Comparison of ENCODE assay signal across 8 mouse cellular contexts in genomic region chr3:145937505-145938404, GRCm38 (mm10). TPM values are rescaled to one million over a fixed set of nuclear protein-coding genes. Genes with fewer than 3 reads are reported as not detected.
A peak's percentile ranks its signal among the peaks of the same experiment; 100 is the strongest.
DNase-seq lines count a peak whose midpoint lies in the region; ATAC-seq and TF ChIP-seq lines count a peak whose summit lies in the region.

2410004B18Rik (plus strand) TSS chr3:145938014.

- peak; percentile 93 for DNase-seq in Muller cell, postnatal 12 days (ENCODE audit: inconsistent ontology term)
- peak; percentile 92 for DNase-seq in cerebellum, adult 9-10 months
- DNase-seq in hindbrain, embryonic 10.5 days (ENCODE audit: low spot score), result peak; percentile 96
- peak; percentile 85 for DNase-seq in layer of hippocampus, adult 9-11 months
- DNase-seq in ovary, adult 18-20 months (ENCODE audit: low spot score), result peak; percentile 78
- peak; percentile 90 for DNase-seq in thymus, adult 2 months

- H3K27me3 ChIP-seq in hindbrain, embryonic 10.5 days (ENCODE audit: insufficient read depth, poor library complexity, severe bottlenecking), result no peaks in the 10 kb centered on the region
- no peaks in the 10 kb centered on the region for H3K27me3 ChIP-seq in lung, embryonic 16.5 days (ENCODE audit: control insufficient read depth, insufficient read depth, low read depth, low read length)
- H3K27me3 ChIP-seq in thymus, adult 2 months (ENCODE audit: control insufficient read depth, insufficient read depth, low read length), result no peaks in the 10 kb centered on the region

- H3K4me2 ChIP-seq in lung, embryonic 16.5 days (ENCODE audit: low read depth, low read length), result peak within 1 kb of the TSS; percentile 75

- peaks cover 47% of the 10 kb centered on the region for H3K36me3 ChIP-seq in hindbrain, embryonic 10.5 days
- H3K36me3 ChIP-seq in lung, embryonic 16.5 days (ENCODE audit: control insufficient read depth, insufficient read depth, low read length), result peaks cover 10% of the 10 kb centered on the region
- H3K36me3 ChIP-seq in thymus, adult 2 months (ENCODE audit: control insufficient read depth, insufficient read depth, low read length), result peaks cover 14% of the 10 kb centered on the region

- H3K4me3 ChIP-seq in hindbrain, embryonic 10.5 days, result peak within 1 kb of the TSS; percentile 97
- H3K4me3 ChIP-seq in lung, embryonic 16.5 days (ENCODE audit: low read length), result peak within 1 kb of the TSS; percentile 93
- peak within 1 kb of the TSS; percentile 94 for H3K4me3 ChIP-seq in thymus, adult 2 months (ENCODE audit: control insufficient read depth, insufficient read depth, low read length)

- H3K27ac ChIP-seq in hindbrain, embryonic 10.5 days, result peak within 1 kb of the TSS; percentile 91
- peak within 1 kb of the TSS; percentile 50 for H3K27ac ChIP-seq in lung, embryonic 16.5 days (ENCODE audit: low read length)
- no peak within 1 kb of the TSS for H3K27ac ChIP-seq in thymus, adult 2 months (ENCODE audit: control insufficient read depth, insufficient read depth, low read length)

- no peaks in the 10 kb centered on the region for H3K9me3 ChIP-seq in hindbrain, embryonic 10.5 days
- H3K9me3 ChIP-seq in lung, embryonic 16.5 days (ENCODE audit: control insufficient read depth, low read length), result no peaks in the 10 kb centered on the region

- H3K9ac ChIP-seq in lung, embryonic 16.5 days (ENCODE audit: low read length), result peak within 1 kb of the TSS; percentile 95

- H3K4me1 ChIP-seq in hindbrain, embryonic 10.5 days (replicated peaks), result peaks cover 21% of the 10 kb centered on the region
- peaks cover 23% of the 10 kb centered on the region for H3K4me1 ChIP-seq in lung, embryonic 16.5 days (replicated peaks; ENCODE audit: control insufficient read depth, insufficient read depth, low read length)
- peaks cover 14% of the 10 kb centered on the region for H3K4me1 ChIP-seq in thymus, adult 2 months (replicated peaks; ENCODE audit: control insufficient read depth, insufficient read depth, low read length)

- WGBS in hindbrain, embryonic 10.5 days, result 2% methylated on average over 70 of the region's 70 CpGs
- 1% methylated on average over 64 of the region's 70 CpGs for WGBS in lung, embryonic 16.5 days
- 4% methylated on average over 70 of the region's 70 CpGs for WGBS in thymus, adult 2 months

- TF ChIP-seq CTCF in thymus, adult 2 months (IDR thresholded peaks at IDR 0.05; ENCODE audit: borderline replicate concordance, control insufficient read depth, extremely low read depth, insufficient read depth, low read length, poor library complexity), result peak; percentile 99

- TF ChIP-seq POLR2A in thymus, adult 2 months (IDR thresholded peaks at IDR 0.05; ENCODE audit: control insufficient read depth, extremely low read depth, insufficient read depth, low read length, poor library complexity), result peak; percentile 83

- peak; percentile 94 for ATAC-seq in frontal cortex, adult (ENCODE audit: low TSS enrichment)
- ATAC-seq in lung, embryonic 16.5 days (ENCODE audit: low read depth), result peak; percentile 97

RNA-seq across cellular contexts. Expression of gene 2410004B18Rik, which starts in this region (rescaled TPM):
- 54.7 and 56.4 TPM in 2 replicates for polyA plus RNA-seq in hindbrain, embryonic 10.5 days (2016; fragmentation: Nextera tagmentation; extraction: Ambion mirVana)
- 44.9 and 46.9 TPM in 2 replicates for polyA plus RNA-seq in lung, embryonic 16.5 days (2015; fragmentation: Nextera tagmentation; extraction: Ambion mirVana)
- 19.2 and 20.6 TPM in 2 replicates for polyA plus RNA-seq in thymus, adult 2 months (2012; rRNA removed)
